Mouse (Mus musculus) ES-E14 (cell line): ENCODE results near the gene Aifm3. TPM values are rescaled to one million over a fixed set of nuclear protein-coding genes. Genes with fewer than 3 reads are reported as not detected.
A peak's percentile ranks its signal among the peaks of the same experiment; 100 is the strongest.
"Not testable (repeated sequence)": the region's sequence is repeated elsewhere in the genome, so short reads cannot be mapped to it uniquely, and the experiment has no call there.

ENCODE experiments used
- DNase-seq: peaks from one replicate; pipeline ENCODE4 v3.0.0-alpha.2; 2013; ENCODE audit warnings: low read depth, low spot score
- H3K27ac ChIP-seq: 2 replicates; pipeline ENCODE4 v1.5.1; 2012; ENCODE audit warnings: low read depth, mild to moderate bottlenecking, low read length, moderate library complexity, mixed read lengths; ENCODE audit not compliant: poor library complexity, insufficient read depth, severe bottlenecking
- H3K36me3 ChIP-seq: 2 replicates; pipeline ENCODE4 v1.6.1; 2012; ENCODE audit warnings: mild to moderate bottlenecking, low read length, moderate library complexity, mixed read lengths; ENCODE audit not compliant: control insufficient read depth, poor library complexity, insufficient read depth, severe bottlenecking
- H3K4me1 ChIP-seq, 2 experiments: fragments of 150-350 bp in 1 of 2; sonication (generic) in 1 of 2; 2 replicates each; pipeline ENCODE4 v1.6.1; 2012; ENCODE audit warnings: low read length in 2 of 2, mild to moderate bottlenecking in 1 of 2, mixed read lengths in 1 of 2; ENCODE audit not compliant: control insufficient read depth in 2 of 2, insufficient read depth in 2 of 2, poor library complexity in 1 of 2
- H3K4me3 ChIP-seq, 2 experiments: fragments of 150-350 bp in 1 of 2; sonication (generic) in 1 of 2; 2 replicates each; pipeline ENCODE4 v1.5.1; 2012; ENCODE audit warnings: low read length in 2 of 2, low read depth in 1 of 2, mild to moderate bottlenecking in 1 of 2, mixed read lengths in 1 of 2; ENCODE audit not compliant: insufficient read depth in 1 of 2, poor library complexity in 1 of 2, severe bottlenecking in 1 of 2
- H3K9ac ChIP-seq: 2 replicates; pipeline ENCODE4 v1.6.1; 2012; ENCODE audit warnings: low read depth, mild to moderate bottlenecking, low read length, mixed read lengths; ENCODE audit not compliant: poor library complexity, insufficient read depth, severe bottlenecking
- H3K9me3 ChIP-seq: fragments of 150-350 bp; sonication (generic); 2 replicates; pipeline ENCODE4 v1.6.1; 2012; ENCODE audit warnings: low read depth, mild to moderate bottlenecking, low read length; ENCODE audit not compliant: control insufficient read depth, insufficient read depth
- CHD2 ChIP-seq: IDR thresholded peaks from 2 replicates; pipeline ENCODE4 v1.6.1; 2014; ENCODE audit warnings: mild to moderate bottlenecking, low read depth, low read length, inconsistent platforms
- HCFC1 ChIP-seq: IDR thresholded peaks from 2 replicates; pipeline ENCODE4 v1.6.1; 2012; ENCODE audit warnings: low read length, inconsistent platforms, borderline replicate concordance; ENCODE audit not compliant: insufficient read depth
- MAFK ChIP-seq: IDR thresholded peaks from 2 replicates; pipeline ENCODE4 v1.6.1; 2014; ENCODE audit warnings: mild to moderate bottlenecking, low read depth, low read length, inconsistent platforms; ENCODE audit not compliant: insufficient read depth
- ZC3H11A ChIP-seq: IDR thresholded peaks from 2 replicates; pipeline ENCODE4 v1.6.1; 2012; ENCODE audit warnings: low read depth, mild to moderate bottlenecking, inconsistent platforms, low read length, borderline replicate concordance
- ZNF384 ChIP-seq: IDR thresholded peaks from 2 replicates; pipeline ENCODE4 v1.6.1; 2012; ENCODE audit warnings: low read depth, low read length, inconsistent platforms
- in situ Hi-C, 2 experiments: fragments of 600-800 bp; cut with MboI; formaldehyde crosslinking; loops; one replicate each; pipeline ENCODE4 v1.15.1; 2025; ENCODE audit warnings: low sequenced_read_pairs in 2 of 2, inconsistent platforms in 1 of 2; ENCODE audit not compliant: unreplicated experiment in 2 of 2
- total RNA-seq: library from RNA; depleted of rRNA; stranded (reverse); fragments of 300-350 nt; gene quantifications from 2 replicates; pipeline ENCODE4 v1.2.3, GENCODE M21; 2012; rRNA removed

Aifm3 gene
- total RNA-seq, 1 experiment = 3.0 TPM

GRCm38 (mm10) chr16:17552837-17553236 is 63.4 kb downstream of the Aifm3 start:
- TF ChIP-seq ZC3H11A = no peak
- no peak overlapping the region for H3K9ac ChIP-seq
- H3K36me3 ChIP-seq = no peaks in the 10 kb centered on the region
- in situ Hi-C loops = no loop called here
- H3K4me3 ChIP-seq = no peak overlapping the region
- no peak overlapping the region for H3K27ac ChIP-seq
- H3K4me1 ChIP-seq = peaks cover 0 to 9% of the 10 kb centered on the region in 2 experiments; a peak in 2 of 4 replicates
- H3K9me3 ChIP-seq = no peaks in the 10 kb centered on the region
- no peak for DNase-seq

GRCm38 (mm10) chr16:17553910-17554685 is 64.7 kb downstream of the Aifm3 start:
- peak overlapping the region; percentile 45; the same call in 1 of the 2 replicates for H3K9ac ChIP-seq
- no peaks in the 10 kb centered on the region for H3K9me3 ChIP-seq
- DNase-seq = peak; percentile 94
- peak overlapping the region; percentile 54; the same call in 1 of the 2 replicates for H3K27ac ChIP-seq
- H3K36me3 ChIP-seq = no peaks in the 10 kb centered on the region
- peak overlapping the region; percentile 33 to 47 for H3K4me3 ChIP-seq
- no peak for TF ChIP-seq ZNF384
- no peak for TF ChIP-seq ZC3H11A
- TF ChIP-seq MAFK = no peak
- TF ChIP-seq CHD2 = no peak
- no peak for TF ChIP-seq HCFC1
- in situ Hi-C loops = no loop called here
- peaks cover 0 to 18% of the 10 kb centered on the region in 2 experiments; a peak in 2 of 4 replicates for H3K4me1 ChIP-seq

DNA sequence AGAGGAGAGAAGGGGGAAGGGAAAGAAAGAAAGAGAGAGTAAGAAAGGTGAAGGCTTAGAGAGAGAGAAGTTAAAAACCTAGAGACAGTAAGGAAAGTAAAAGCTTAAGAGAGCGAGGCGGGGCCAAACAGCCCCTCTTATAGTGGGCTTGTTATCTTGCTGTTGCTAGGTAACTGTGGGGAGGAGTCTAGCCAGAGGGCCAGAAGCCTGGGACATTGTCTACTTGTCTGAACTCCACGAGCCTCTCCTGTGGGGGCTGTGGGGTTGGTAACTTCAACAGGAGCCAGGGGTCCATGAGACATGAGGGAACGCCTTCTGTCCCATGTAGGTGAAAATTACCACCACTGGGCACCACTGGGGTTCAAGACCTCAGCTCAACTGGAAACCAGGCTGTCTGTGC is 65.3 kb downstream of the Aifm3 start:
- Histone ChIP-seq H3K4me3 (peak overlapping the region in 1 of 2 experiments; percentile 47; a peak in 1 of 4 replicates), H3K4me1 (peaks cover 0 to 21% of the 10 kb centered on the region in 2 experiments; a peak in 2 of 4 replicates), H3K27ac (peak overlapping the region; percentile 15; the same call in 1 of the 2 replicates)
- in situ Hi-C loops, H3K9ac ChIP-seq, DNase-seq, H3K36me3 ChIP-seq, H3K9me3 ChIP-seq: not testable (repeated sequence)

GRCm38 (mm10) chr16:17556180-17556579 is 66.8 kb downstream of the Aifm3 start:
- DNase-seq = no peak
- Histone ChIP-seq H3K9ac (no peak overlapping the region), H3K4me3 (no peak overlapping the region), H3K27ac (no peak overlapping the region), H3K36me3 (no peaks in the 10 kb centered on the region), H3K4me1 (peaks cover 2 to 28% of the 10 kb centered on the region in 2 experiments; a peak in 3 of 4 replicates), H3K9me3 (no peaks in the 10 kb centered on the region)
- in situ Hi-C loops = no loop called here
- TF ChIP-seq ZNF384 = no peak
- no peak for TF ChIP-seq MAFK
- no peak for TF ChIP-seq HCFC1
- no peak for TF ChIP-seq CHD2
- no peak for TF ChIP-seq ZC3H11A

- Histone ChIP-seq H3K27ac (no peak overlapping the region), H3K9me3 (no peaks in the 10 kb centered on the region), H3K9ac (no peak overlapping the region), H3K36me3 (no peaks in the 10 kb centered on the region), H3K4me3 (no peak overlapping the region), H3K4me1 (peaks cover 2 to 30% of the 10 kb centered on the region in 2 experiments; a peak in 3 of 4 replicates)
- DNase-seq = no peak
- no peak for TF ChIP-seq ZC3H11A
- TF ChIP-seq CHD2 = no peak
- TF ChIP-seq MAFK = no peak
- TF ChIP-seq HCFC1 = no peak
- no peak for TF ChIP-seq ZNF384
- in situ Hi-C loops = no loop called here
Measured at GRCm38 (mm10) chr16:17556907-17557306, 67.5 kb downstream of the Aifm3 start.

Other genes with a start within 250 kb of the Aifm3 start
- 45.1 and 68.6 TPM in 2 replicates for gene Tmem191c, start 213.5 kb upstream of the Aifm3 start, total RNA-seq
- 0.09 TPM in 1 of 2 replicates, not detected in the other for gene Serpind1, start 158.2 kb upstream of the Aifm3 start, total RNA-seq
- gene Snap29, start 83.6 kb upstream of the Aifm3 start, total RNA-seq = 5.2 and 7.5 TPM in 2 replicates
- 42.5 and 45.4 TPM in 2 replicates for gene Pi4ka, start 83.3 kb upstream of the Aifm3 start, total RNA-seq
- gene Crkl, start 37.6 kb upstream of the Aifm3 start, total RNA-seq = 23.7 and 28.2 TPM in 2 replicates
- 63.1 and 89.0 TPM in 2 replicates for gene Lztr1, start 19.1 kb downstream of the Aifm3 start, total RNA-seq
- gene Thap7, start 41.5 kb downstream of the Aifm3 start, total RNA-seq = 24.4 and 32.9 TPM in 2 replicates
- 0.09 TPM in 1 of 2 replicates, not detected in the other for gene Lrrc74b, start 71.6 kb downstream of the Aifm3 start, total RNA-seq
- 0.09 and 0.42 TPM in 2 replicates for gene P2rx6, start 72.3 kb downstream of the Aifm3 start, total RNA-seq
- gene Slc7a4, start 93.6 kb downstream of the Aifm3 start, total RNA-seq = 2.9 and 6.9 TPM in 2 replicates
- 123 and 130 TPM in 2 replicates for gene Smpd4, start 129.7 kb downstream of the Aifm3 start, total RNA-seq
- gene Ccdc74a, start 156.9 kb downstream of the Aifm3 start, total RNA-seq = 2.3 and 4.5 TPM in 2 replicates
- gene Med15, start 243.3 kb downstream of the Aifm3 start, total RNA-seq = 32.7 and 36.6 TPM in 2 replicates